Mouse (Mus musculus) layer of hippocampus, adult 9-11 months (tissue): ENCODE results near the gene Tpbgl.

Source experiments
- DNase-seq: peaks from one replicate; pipeline ENCODE4 v3.0.0; 2022

Tpbgl gene

DNA sequence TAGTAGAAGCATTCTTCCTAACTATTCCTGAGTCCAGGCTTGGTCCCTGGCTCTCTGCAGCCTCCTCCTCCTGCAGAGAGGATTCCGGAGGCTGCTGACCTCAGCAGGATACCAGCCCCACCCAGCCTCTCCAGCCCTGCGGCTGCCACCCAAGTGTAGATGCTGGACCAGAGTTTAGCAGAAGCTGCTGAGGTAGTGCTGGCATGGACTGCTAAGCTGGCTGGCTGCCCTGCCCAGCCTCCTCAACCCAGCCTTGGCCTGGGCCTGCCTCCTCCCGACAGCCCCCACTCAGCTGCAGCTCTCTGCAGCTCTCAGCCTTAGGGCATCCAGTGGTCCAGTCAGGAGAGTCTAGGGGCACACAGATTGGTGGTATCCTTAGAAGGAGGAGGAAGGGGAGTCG is 14.3 kb upstream of the Tpbgl start:
- DNase-seq: no peak

DNA sequence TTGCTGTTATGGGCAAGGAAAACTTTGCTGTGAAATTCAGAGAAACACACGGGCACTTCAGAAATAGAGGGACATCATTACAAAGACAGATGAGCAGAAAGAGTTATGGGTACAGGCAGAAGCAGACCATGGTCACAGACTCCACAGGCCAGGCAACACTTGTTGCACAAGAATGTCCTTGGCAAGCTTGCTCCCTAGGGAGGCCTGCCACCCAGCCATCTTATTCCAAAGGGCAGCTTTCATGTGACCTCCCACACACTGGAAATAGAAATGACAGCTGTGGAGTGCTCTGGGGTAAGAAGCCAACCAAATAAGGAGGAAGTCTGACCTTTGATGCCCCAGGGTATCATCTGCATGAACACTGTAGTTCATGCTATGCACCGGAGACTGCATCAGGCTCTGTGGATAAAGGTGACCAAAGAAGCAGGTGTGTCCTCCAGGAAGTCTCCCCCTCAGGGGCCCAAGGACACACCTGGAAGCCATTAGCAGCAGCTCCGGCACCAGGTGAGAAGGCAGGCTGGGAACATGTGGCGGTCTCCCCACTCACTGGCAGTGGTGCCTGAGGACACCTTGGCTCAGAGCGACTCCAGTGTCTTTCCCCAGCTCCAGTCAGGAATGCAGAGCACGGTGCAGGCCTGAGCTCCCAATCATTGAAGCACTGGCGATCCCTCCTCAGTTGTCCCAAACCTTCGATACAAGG is 7.2 kb upstream of the Tpbgl start:
- no peak for DNase-seq

- DNase-seq: no peak
Measured at GRCm38 (mm10) chr7:99632286-99632685, 5.4 kb upstream of the Tpbgl start.

GRCm38 (mm10) chr7:99627366-99627765 is 463 bp upstream of the Tpbgl start:
- DNase-seq: no peak

DNA sequence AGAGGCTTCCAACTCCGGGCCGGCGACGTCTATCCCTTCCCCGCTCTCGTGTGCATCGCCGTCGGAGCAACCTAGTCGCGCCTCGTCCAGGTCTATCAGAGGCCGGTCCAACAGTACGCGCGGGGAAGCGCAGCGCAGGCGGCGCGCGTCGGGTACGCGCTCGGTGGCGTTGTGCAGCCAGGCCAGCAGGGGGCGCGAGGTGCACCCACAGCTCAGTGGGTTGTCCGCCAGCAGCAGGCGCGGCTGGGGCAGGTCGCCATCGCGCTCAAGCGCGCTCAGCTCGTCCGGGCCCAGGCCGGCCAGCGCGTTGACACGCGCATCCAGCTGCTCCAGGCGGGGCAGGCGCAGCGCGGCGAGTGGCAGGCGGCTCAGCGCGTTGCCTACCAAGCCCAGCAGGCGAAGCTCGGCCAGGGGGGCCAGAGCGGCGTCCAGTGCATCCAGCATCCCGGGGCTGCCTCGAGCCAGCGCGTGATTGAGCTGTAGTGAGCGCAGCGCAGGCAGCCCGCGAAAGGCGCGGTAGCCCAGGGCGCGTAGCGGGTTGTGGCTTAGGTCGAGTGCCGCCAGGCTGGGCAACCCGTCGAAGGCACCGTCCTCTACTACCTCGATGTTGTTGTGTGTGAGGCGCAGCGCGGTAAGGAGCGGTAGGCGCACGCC is 1.1 kb downstream of the Tpbgl start:
- peak; percentile 90 for DNase-seq

GRCm38 (mm10) chr7:99618860-99619259 is 8.0 kb downstream of the Tpbgl start:
- no peak for DNase-seq

GRCm38 (mm10) chr7:99618264-99618663 is 8.6 kb downstream of the Tpbgl start:
- no peak for DNase-seq

DNA sequence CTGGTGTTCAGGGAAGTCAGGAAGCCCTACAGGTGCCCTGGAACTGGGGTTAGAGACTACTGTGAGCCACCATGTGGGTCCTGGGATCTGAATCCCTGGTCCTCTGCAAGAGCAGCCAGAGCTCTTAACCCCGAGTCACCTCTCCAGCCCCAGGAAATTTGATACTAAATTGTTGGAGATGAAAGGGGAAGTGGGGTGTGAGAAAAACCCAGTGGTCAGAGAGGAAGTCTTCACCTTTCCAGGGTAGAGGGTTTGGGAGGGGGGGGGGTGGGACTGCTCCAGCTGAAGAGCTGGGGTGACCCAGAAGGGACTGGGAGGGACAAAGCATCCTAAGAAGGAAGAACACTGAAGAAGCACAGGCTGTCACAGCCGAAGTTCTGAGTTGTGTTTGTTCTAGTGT is 19.3 kb downstream of the Tpbgl start:
- no peak for DNase-seq

- DNase-seq: no peak
Measured at GRCm38 (mm10) chr7:99606766-99607165, 20.1 kb downstream of the Tpbgl start.

GRCm38 (mm10) chr7:99606303-99606702 is 20.6 kb downstream of the Tpbgl start:
- no peak for DNase-seq

- DNase-seq: no peak
Measured at GRCm38 (mm10) chr7:99605058-99605457, 21.8 kb downstream of the Tpbgl start.

DNA sequence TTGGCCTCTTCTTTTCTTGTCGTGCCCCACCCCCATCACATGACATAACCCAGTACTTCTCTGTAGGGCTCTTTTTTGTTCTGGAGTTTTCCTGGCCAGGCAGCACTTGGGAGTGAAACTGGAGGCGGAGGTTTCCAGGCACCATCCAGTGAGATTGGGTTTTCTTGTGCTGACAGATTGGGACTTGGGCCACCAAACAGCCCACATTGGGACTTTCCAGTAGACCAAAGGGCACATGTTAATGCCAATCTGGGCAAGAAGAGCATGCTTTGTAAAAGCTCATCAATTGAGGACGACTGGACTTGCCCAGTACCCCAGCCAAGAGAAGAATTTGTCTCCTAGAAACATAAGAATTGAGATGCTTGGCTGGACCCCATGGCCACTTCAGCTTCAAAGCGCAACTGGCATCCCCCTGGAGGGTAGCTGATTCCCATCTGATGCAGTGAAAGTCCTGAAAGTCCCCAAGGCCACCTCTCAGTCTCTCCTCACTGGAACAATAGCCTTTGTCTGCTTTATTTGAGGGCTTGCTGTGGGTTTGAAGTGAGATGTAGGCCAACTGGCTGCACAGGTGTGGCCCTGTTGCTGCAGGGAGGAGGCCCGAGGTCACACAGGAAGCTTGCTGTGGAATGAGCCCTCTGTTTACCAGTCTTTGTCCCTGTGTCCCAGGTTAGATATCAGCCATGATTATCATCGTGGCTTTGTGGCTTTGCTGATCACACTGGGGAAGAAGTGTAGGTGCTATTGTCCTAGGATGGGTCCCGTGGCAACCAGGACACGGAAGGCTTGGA is 22.8 kb downstream of the Tpbgl start:
- DNase-seq: peak; percentile 32

GRCm38 (mm10) chr7:99598722-99599121 is 28.2 kb downstream of the Tpbgl start:
- DNase-seq: no peak

DNA sequence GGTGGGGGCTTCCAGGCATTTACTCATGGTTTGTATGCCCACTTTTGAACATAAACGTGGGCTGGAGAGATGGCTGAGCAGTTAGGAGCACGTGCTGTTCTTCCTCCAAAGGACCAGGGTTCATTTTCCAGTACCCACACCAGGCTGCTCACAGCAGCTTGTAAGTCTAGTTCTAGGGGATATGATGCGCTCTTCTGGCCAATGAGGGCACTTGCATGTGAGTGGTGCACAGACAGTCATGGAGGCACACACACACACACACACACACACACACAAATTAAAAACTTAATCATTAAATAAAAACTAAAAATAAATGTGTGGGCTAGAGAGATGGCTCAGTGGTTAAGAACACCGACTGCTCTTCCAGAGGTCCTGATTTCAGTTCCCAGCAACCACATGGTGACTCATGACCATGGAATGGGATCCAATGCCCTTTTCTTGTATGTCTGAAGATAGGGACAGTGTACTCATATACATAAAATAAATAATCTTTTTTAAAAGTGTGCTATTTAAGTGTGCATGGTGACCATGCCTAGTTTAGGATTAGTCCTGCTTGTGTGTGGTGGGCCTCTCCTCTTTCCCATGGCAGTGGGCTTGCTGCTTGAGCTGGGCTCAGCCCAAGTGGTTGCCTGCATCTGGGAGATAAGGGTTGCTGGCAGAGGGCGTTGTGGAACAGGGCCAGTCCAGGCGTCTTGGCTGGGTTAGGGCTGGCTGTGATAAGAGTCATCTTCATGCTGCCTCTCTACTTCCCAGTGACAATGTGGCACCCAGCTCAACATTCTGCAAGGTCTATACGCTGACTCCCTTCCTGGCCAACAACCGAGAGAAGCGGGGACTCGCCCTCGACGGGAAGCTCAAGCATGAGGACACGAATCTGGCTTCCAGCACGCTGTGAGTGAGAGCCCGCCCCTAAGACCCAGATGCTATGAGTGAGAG is 32.8 kb downstream of the Tpbgl start:
- no peak for DNase-seq

- no peak for DNase-seq
Measured at GRCm38 (mm10) chr7:99592669-99593068, 34.2 kb downstream of the Tpbgl start.

- no peak for DNase-seq
Measured at GRCm38 (mm10) chr7:99590646-99591045, 36.3 kb downstream of the Tpbgl start.

GRCm38 (mm10) chr7:99590064-99590463 is 36.8 kb downstream of the Tpbgl start:
- peak; percentile 59 for DNase-seq

DNA sequence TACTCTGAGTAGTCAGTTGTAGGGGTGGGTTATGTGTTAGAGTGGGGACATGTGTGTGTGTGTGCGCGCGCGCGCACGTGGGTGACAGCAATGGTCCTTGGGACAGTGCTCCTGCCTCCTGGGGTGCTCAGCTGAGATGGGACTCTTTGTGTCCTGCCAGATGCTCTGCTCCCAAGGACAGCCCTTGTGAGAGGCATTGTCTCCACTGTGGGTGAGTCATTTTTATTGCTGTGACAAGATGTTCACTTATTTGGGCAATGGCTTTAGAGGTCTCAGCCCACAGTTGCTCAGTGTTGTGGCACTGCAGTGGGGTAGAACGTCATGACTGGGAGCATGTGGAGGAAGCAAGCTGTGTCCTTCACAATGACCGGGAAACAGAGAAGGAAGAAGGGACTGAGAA is 40.9 kb downstream of the Tpbgl start:
- no peak for DNase-seq

DNA sequence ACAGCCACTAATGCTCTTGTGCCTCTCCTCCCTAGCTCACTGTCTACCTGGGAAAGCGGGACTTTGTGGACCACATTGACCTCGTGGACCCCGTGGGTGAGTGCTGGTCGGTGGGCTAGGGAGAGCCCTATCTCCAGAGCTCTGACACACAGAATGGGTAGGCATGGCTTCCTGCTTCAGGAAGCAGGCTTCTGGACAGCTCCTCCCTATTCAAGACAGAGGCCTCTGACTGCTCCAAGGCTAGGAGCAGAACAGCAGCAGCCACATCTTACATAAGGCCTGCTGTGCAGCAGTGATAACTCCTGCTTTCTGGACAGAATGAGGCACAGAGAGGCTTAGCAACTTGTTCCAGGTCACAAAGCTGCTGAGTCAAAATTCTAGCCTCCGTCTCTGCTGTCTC is 43.3 kb downstream of the Tpbgl start:
- DNase-seq: no peak

- DNase-seq: no peak
Measured at GRCm38 (mm10) chr7:99582867-99583266, 44.0 kb downstream of the Tpbgl start.

- DNase-seq: no peak
Measured at GRCm38 (mm10) chr7:99582306-99582705, 44.6 kb downstream of the Tpbgl start.

DNA sequence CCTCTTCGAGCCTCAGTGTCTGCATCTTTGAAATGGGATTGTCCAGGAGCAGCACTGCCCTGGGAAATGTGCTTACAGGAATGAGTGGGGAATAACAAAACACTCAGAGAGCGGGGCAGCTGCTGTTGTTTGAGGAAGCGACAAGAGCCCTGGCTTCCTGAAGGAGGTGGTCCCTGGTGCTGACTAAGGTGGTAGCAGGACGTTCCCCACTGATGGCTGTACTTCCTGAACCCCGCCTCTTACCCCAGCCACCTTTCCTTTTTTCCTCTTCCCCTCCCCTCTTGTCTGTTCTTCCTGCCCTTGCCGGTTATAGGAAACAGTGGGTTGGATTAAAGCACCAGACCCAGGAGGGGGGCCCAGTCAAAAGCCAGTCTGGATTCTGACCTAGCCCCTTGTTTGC is 46.7 kb downstream of the Tpbgl start:
- DNase-seq: no peak
